Mouse (Mus musculus) thymus, adult 2 months (tissue): ENCODE results near the gene Hectd1. TPM values are rescaled to one million over a fixed set of nuclear protein-coding genes. Genes with fewer than 3 reads are reported as not detected.

Experiments
- DNase-seq: peaks from one replicate; pipeline ENCODE4 v3.0.0; 2021
- H3K27ac ChIP-seq: fragments of 200-500 bp; 2 replicates; pipeline ENCODE4 v1.5.1; 2012; ENCODE audit warnings: low read length, control low read depth; ENCODE audit not compliant: control insufficient read depth, insufficient read depth
- H3K27me3 ChIP-seq: fragments of 200-500 bp; 2 replicates; pipeline ENCODE4 v1.6.1; 2012; ENCODE audit warnings: mild to moderate bottlenecking, low read length, moderate library complexity, mixed read lengths; ENCODE audit not compliant: control insufficient read depth, insufficient read depth
- H3K36me3 ChIP-seq: fragments of 200-500 bp; 2 replicates; pipeline ENCODE4 v1.6.1; 2012; ENCODE audit warnings: mild to moderate bottlenecking, low read length, moderate library complexity; ENCODE audit not compliant: control insufficient read depth, insufficient read depth
- H3K4me1 ChIP-seq: fragments of 200-500 bp; replicated peaks from 2 replicates; pipeline ENCODE4 v1.6.1; 2012; ENCODE audit warnings: low read length; ENCODE audit not compliant: control insufficient read depth, insufficient read depth
- H3K4me3 ChIP-seq: fragments of 200-500 bp; 2 replicates; pipeline ENCODE4 v1.5.1; 2012; ENCODE audit warnings: mild to moderate bottlenecking, low read length, control low read depth, moderate library complexity; ENCODE audit not compliant: control insufficient read depth, insufficient read depth
- CTCF ChIP-seq: fragments of 200-500 bp; IDR thresholded peaks from 2 replicates; pipeline ENCODE4 v1.5.1; 2012; ENCODE audit warnings: mild to moderate bottlenecking, control low read depth, low read length, moderate library complexity, borderline replicate concordance; ENCODE audit not compliant: control insufficient read depth, poor library complexity, insufficient read depth; ENCODE audit errors: extremely low read depth
- POLR2A ChIP-seq: fragments of 200-500 bp; IDR thresholded peaks from 2 replicates; pipeline ENCODE4 v1.6.1; 2012; ENCODE audit warnings: mild to moderate bottlenecking, low read length, control low read depth, moderate library complexity; ENCODE audit not compliant: control insufficient read depth, poor library complexity, insufficient read depth; ENCODE audit errors: extremely low read depth
- WGBS: fragments of 180-500 bp; shearing (Covaris S2); methylation state at CpG from one replicate; pipeline ENCODE4 v1.1.7; 2018; 5-methylcytosine and 5-hydroxymethylcytosine counted together
- polyA plus RNA-seq: library from polyadenylated mRNA; depleted of rRNA; stranded (reverse); fragments of >200 nt; gene quantifications from 2 replicates; pipeline ENCODE4 v1.2.3, GENCODE M21; 2012; rRNA removed

Hectd1 gene
- polyA plus RNA-seq, result 27.7 and 29.6 TPM in 2 replicates

- WGBS, result under 1% methylated on average over 113 of the region's 114 CpGs
- H3K27me3 ChIP-seq, result no peaks in the 10 kb centered on the region
- TF ChIP-seq POLR2A, result peak; percentile 68; the same call in 1 of the 2 replicates
- TF ChIP-seq CTCF, result peak; percentile 64; the same call in 1 of the 2 replicates
- peak within 1 kb of the TSS; percentile 82 for H3K4me3 ChIP-seq
- peaks cover 4% of the 10 kb centered on the region for H3K4me1 ChIP-seq
- H3K36me3 ChIP-seq, result no peaks in the 10 kb centered on the region
- peak; percentile 87 for DNase-seq
- peak within 1 kb of the TSS; percentile 60 for H3K27ac ChIP-seq
Observed at GRCm38 (mm10) chr12:51829290-51830076, at the start of gene Hectd1. Gene Hectd1, minus strand, starts transcription at chr12:51829536.

GRCm38 (mm10) chr12:51871446-51872144 is 42.3 kb upstream of the Hectd1 start:
- H3K4me1 ChIP-seq, result peaks cover 32% of the 10 kb centered on the region
- H3K4me3 ChIP-seq, result no peak overlapping the region
- DNase-seq, result no peak
- no peak for TF ChIP-seq CTCF
- no peak for TF ChIP-seq POLR2A
- no peaks in the 10 kb centered on the region for H3K36me3 ChIP-seq
- WGBS, result 13% methylated on average over 11 of the region's 11 CpGs
- H3K27me3 ChIP-seq, result no peaks in the 10 kb centered on the region
- peak overlapping the region; percentile 66 for H3K27ac ChIP-seq

- Histone ChIP-seq H3K27me3 (no peaks in the 10 kb centered on the region), H3K4me1 (peaks cover 50% of the 10 kb centered on the region), H3K4me3 (no peak overlapping the region), H3K27ac (no peak overlapping the region), H3K36me3 (no peaks in the 10 kb centered on the region)
- DNase-seq, result no peak
- 78% methylated on average over 3 of the region's 3 CpGs for whole genome bisulfite sequencing
- TF ChIP-seq POLR2A (no peak), CTCF (no peak)
Observed at GRCm38 (mm10) chr12:51869511-51869910, 40.2 kb upstream of the Hectd1 start.

DNA sequence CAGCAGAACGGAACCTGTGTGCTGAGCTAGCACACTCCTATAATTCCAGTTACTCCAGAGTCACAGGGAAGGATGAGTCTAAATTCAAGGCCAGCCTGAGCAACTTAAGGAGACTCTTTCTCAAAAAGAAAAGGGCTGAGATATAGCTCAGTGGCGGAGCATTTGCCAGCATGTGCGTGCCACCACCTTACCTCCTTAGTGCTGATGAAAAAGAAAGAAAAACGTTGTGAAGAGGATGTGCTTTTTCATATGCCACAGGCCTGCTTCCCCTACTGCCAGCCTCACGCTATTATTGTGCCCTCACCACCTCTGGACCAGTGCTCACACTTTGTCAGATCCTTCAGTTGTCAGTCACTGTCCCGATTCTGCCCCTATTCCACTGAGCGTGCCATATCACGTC is 37.7 kb upstream of the Hectd1 start:
- Histone ChIP-seq H3K36me3 (no peaks in the 10 kb centered on the region), H3K4me3 (no peak overlapping the region), H3K27me3 (no peaks in the 10 kb centered on the region), H3K27ac (peak overlapping the region; percentile 89), H3K4me1 (peaks cover 50% of the 10 kb centered on the region)
- no peak for DNase-seq
- TF ChIP-seq POLR2A (no peak), CTCF (no peak)
- WGBS, result 46% methylated on average over 8 of the region's 8 CpGs

DNA sequence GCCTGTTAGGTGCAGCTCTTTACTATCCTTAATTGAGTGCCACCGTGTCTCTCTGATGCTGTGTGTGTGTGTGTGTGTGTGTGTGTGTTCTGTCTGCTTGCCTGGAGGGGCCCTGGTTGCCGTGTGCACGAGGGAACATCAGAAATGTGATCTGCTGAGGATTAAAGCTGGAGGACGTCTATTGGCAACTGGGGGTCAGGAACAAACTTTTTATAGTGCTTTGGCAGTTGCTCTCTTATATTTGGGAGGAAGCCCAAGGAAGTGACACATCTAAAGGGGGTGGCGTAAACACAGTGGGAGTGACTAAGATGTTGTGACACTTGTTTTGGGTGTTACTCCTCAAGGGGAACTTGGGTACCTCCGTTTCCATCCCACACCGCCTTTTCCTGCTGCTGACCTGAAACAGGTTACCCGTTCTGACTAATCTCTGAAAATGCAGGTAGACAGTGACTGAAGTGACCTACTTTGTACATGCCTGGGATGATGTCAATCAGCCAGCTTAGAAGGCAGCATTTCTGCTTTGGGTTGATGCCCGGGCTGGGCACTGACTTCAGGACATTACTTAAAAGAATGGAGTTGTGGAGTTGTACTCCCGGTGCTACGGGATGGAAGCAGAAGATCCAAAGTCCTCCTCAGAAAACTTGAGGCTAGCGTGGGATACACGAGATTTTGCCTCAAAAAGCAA is 37.0 kb upstream of the Hectd1 start:
- TF ChIP-seq POLR2A (no peak), CTCF (no peak)
- peaks cover 47% of the 10 kb centered on the region for H3K4me1 ChIP-seq
- H3K27me3 ChIP-seq, result no peaks in the 10 kb centered on the region
- peak; percentile 37 for DNase-seq
- WGBS, result 33% methylated on average over 13 of the region's 13 CpGs
- no peaks in the 10 kb centered on the region for H3K36me3 ChIP-seq
- no peak overlapping the region for H3K4me3 ChIP-seq
- peak overlapping the region; percentile 89 for H3K27ac ChIP-seq

- no peak for TF ChIP-seq CTCF
- no peak for TF ChIP-seq POLR2A
- H3K4me3 ChIP-seq, result no peak overlapping the region
- H3K36me3 ChIP-seq, result no peaks in the 10 kb centered on the region
- peaks cover 45% of the 10 kb centered on the region for H3K4me1 ChIP-seq
- H3K27me3 ChIP-seq, result no peaks in the 10 kb centered on the region
- WGBS, result 30% methylated on average over 4 of the region's 4 CpGs
- peak; percentile 28 for DNase-seq
- peak overlapping the region; percentile 89 for H3K27ac ChIP-seq
Observed at GRCm38 (mm10) chr12:51865790-51866179, 36.4 kb upstream of the Hectd1 start.
